Mouse (Mus musculus) small intestine, adult 2 months (tissue): ENCODE results near the gene Csdc2. TPM values are rescaled to one million over a fixed set of nuclear protein-coding genes. Genes with fewer than 3 reads are reported as not detected.

ENCODE experiments used
- H3K27ac ChIP-seq: fragments of 200-500 bp; 2 replicates; pipeline ENCODE4 v1.5.1; 2012; ENCODE audit warnings: low read depth, low read length, control low read depth, inconsistent platforms; ENCODE audit not compliant: insufficient read depth
- H3K27me3 ChIP-seq: fragments of 200-500 bp; 2 replicates; pipeline ENCODE4 v1.6.1; 2012; ENCODE audit warnings: mild to moderate bottlenecking, moderate library complexity, low read length, inconsistent platforms; ENCODE audit not compliant: control insufficient read depth, insufficient read depth
- H3K36me3 ChIP-seq: fragments of 200-500 bp; 2 replicates; pipeline ENCODE4 v1.6.1; 2012; ENCODE audit warnings: mild to moderate bottlenecking, low read length, control low read depth, inconsistent platforms; ENCODE audit not compliant: control insufficient read depth, insufficient read depth
- H3K4me1 ChIP-seq: fragments of 200-500 bp; 2 replicates; pipeline ENCODE4 v1.6.1; 2012; ENCODE audit warnings: low read length, inconsistent platforms, mixed read lengths; ENCODE audit not compliant: control insufficient read depth, insufficient read depth, insufficient read length
- H3K4me3 ChIP-seq: fragments of 200-500 bp; 2 replicates; pipeline ENCODE4 v1.5.1; 2012; ENCODE audit warnings: low read depth, mild to moderate bottlenecking, control low read depth, inconsistent platforms, low read length, moderate library complexity
- CTCF ChIP-seq: fragments of 200-500 bp; IDR thresholded peaks from 2 replicates; pipeline ENCODE4 v1.5.1; 2012; ENCODE audit warnings: low read depth, mild to moderate bottlenecking, control low read depth, inconsistent platforms, low read length, moderate library complexity, mixed read lengths; ENCODE audit not compliant: insufficient replicate concordance, insufficient read length; ENCODE audit errors: extremely low read depth
- POLR2A ChIP-seq: fragments of 200-500 bp; IDR thresholded peaks from 2 replicates; pipeline ENCODE4 v1.6.1; 2012; ENCODE audit warnings: low read depth, mild to moderate bottlenecking, control low read depth, inconsistent platforms, low read length, moderate library complexity
- WGBS: fragments of 180-500 bp; shearing (Covaris S2); methylation state at CpG from one replicate; pipeline ENCODE4 v1.1.7; 2018; 5-methylcytosine and 5-hydroxymethylcytosine counted together
- polyA plus RNA-seq: library from polyadenylated mRNA; depleted of rRNA; stranded (reverse); fragments of >200 nt; gene quantifications from 2 replicates; pipeline ENCODE4 v1.2.3, GENCODE M21; 2012; rRNA removed

The Csdc2 gene
- polyA plus RNA-seq: 1.3 and 2.4 TPM in 2 replicates

DNA sequence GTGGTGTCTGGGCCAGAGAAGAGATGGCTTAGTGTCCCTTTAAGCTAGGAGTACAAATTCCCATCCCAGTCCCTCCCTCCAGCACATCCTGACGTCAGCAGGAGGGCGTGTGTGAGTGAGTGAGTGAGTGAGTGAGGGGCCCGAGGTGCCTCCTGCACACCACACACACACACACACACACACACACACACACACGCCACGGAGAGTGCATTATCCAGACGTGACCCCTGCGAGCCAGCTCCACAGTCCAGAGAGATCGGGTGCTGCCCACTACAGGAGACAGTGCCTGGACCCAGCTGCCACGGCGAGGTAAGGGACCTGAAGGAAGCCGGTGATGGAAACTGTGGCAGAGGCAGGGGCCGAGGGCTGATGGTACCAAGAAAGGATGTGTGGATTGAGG, at the start of gene Csdc2:
Gene Csdc2, plus strand, starts transcription at position 81 of the 400 bp plus-strand sequence.
- Histone ChIP-seq H3K36me3 (no peaks in the 10 kb centered on the region), H3K4me3 (peak within 1 kb of the TSS; percentile 43), H3K27me3 (peaks cover 9% of the 10 kb centered on the region), H3K27ac (no peak within 1 kb of the TSS), H3K4me1 (no peaks in the 10 kb centered on the region; the same call in 1 of the 2 replicates)
- WGBS: 6% methylated on average over 12 of the region's 12 CpGs
- TF ChIP-seq POLR2A (no peak), CTCF (no peak)

DNA sequence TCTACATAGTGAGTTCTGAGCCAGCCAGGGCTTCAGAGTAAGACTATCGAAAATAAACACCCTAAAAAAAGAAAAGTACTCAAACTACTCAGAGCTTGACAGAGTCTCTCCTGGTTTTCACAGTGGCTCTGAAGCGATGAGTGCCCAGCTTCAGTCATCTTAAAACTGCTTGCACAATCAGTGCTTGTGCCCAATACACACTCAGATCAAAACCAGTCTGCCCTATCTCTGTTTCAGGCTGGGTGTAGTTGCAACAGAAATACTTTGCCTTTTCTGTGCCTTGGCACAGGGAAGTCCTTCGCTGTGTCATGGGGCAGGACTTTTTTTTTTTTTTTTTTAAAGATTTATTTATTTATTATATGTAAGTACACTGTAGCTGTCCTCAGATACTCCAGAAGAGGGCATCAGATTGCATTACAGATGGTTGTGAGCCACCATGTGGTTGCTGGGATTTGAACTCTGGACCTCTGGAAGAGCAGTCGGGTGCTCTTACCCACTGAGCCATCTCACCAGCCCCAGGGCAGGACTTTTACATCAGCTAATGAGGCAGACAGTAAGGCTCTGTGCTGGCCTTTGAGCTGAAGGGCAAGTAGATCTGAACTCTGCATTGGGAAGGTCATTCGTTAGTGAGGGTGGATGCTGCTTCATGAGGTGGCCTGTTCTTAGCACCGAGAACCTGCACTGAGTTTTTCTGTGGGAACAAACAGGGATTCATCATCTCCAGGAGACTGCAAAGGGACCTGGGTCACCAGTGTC, 49.6 kb upstream of the Csdc2 start:
- Histone ChIP-seq H3K4me1 (peaks cover 16% of the 10 kb centered on the region), H3K36me3 (peaks cover 33% of the 10 kb centered on the region), H3K27me3 (no peaks in the 10 kb centered on the region), H3K4me3 (no peak overlapping the region), H3K27ac (peak overlapping the region; percentile 14; the same call in 1 of the 2 replicates)
- WGBS: 75% methylated on average over 6 of the region's 6 CpGs
- TF ChIP-seq CTCF: no peak
- no peak for TF ChIP-seq POLR2A

- Histone ChIP-seq H3K4me3 (no peak overlapping the region), H3K4me1 (peaks cover 17% of the 10 kb centered on the region), H3K27me3 (no peaks in the 10 kb centered on the region), H3K36me3 (peaks cover 43% of the 10 kb centered on the region), H3K27ac (no peak overlapping the region)
- 90% methylated on average over 7 of the region's 7 CpGs for WGBS
- TF ChIP-seq CTCF (no peak), POLR2A (no peak)
These were observed 47.4 kb upstream of the Csdc2 start for GRCm38 (mm10) chr15:81889175-81889574.

- H3K27me3 ChIP-seq: no peaks in the 10 kb centered on the region
- no peak overlapping the region for H3K4me3 ChIP-seq
- peaks cover 22% of the 10 kb centered on the region for H3K4me1 ChIP-seq
- peak overlapping the region; percentile 81; the same call in 1 of the 2 replicates for H3K27ac ChIP-seq
- WGBS: 87% methylated on average over 7 of the region's 7 CpGs
- no peak for TF ChIP-seq CTCF
- no peak for TF ChIP-seq POLR2A
- peaks cover 56% of the 10 kb centered on the region for H3K36me3 ChIP-seq
These were observed 45.3 kb upstream of the Csdc2 start for GRCm38 (mm10) chr15:81891140-81891802.

- peak overlapping the region; percentile 81 for H3K27ac ChIP-seq
- TF ChIP-seq CTCF: no peak
- no peak for TF ChIP-seq POLR2A
- 61% methylated on average over 8 of the region's 8 CpGs for WGBS
- no peak overlapping the region for H3K4me3 ChIP-seq
- peaks cover 24% of the 10 kb centered on the region for H3K4me1 ChIP-seq
- H3K27me3 ChIP-seq: no peaks in the 10 kb centered on the region
- peaks cover 58% of the 10 kb centered on the region for H3K36me3 ChIP-seq
These were observed 44.6 kb upstream of the Csdc2 start for GRCm38 (mm10) chr15:81891822-81892580.

- WGBS: 23% methylated on average over 1 of the region's 1 CpGs
- peak overlapping the region; percentile 84 for H3K27ac ChIP-seq
These were observed 42.6 kb upstream of the Csdc2 start for GRCm38 (mm10) chr15:81894002-81894401.

DNA sequence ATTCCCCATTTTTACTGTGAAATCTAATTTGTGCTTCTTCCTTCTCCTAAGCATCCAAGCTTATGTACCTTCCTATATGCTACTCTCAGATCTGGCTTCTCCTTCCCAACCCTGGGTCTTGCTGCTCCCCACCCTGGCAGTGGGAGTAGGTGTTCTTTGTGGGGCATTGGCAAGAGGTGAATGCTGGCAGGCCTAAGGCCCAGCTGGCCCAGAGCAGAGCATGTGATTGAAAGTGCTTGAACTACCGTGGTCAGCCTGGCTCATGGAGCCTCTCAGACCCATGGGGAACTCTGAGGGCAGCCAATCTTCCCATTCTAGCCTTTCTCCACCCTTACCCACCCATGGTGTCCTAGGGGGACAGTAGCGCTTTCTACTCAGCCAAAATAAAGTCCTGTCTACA, 40.2 kb upstream of the Csdc2 start:
- Histone ChIP-seq H3K27me3 (no peaks in the 10 kb centered on the region), H3K27ac (no peak overlapping the region), H3K4me3 (no peak overlapping the region), H3K36me3 (peaks cover 59% of the 10 kb centered on the region), H3K4me1 (peaks cover 38% of the 10 kb centered on the region)
- whole genome bisulfite sequencing: 67% methylated on average over 2 of the region's 2 CpGs
- no peak for TF ChIP-seq POLR2A
- no peak for TF ChIP-seq CTCF

More at GRCm38 (mm10) chr15:81894002-81894401, 42.6 kb upstream of the Csdc2 start:
- H3K4me3 ChIP-seq: no peak overlapping the region
- peaks cover 62% of the 10 kb centered on the region for H3K36me3 ChIP-seq
- no peaks in the 10 kb centered on the region for H3K27me3 ChIP-seq
- H3K4me1 ChIP-seq: peaks cover 34% of the 10 kb centered on the region
- no peak for TF ChIP-seq CTCF
- no peak for TF ChIP-seq POLR2A
